Mouse (Mus musculus) adrenal gland, postnatal 25 days (tissue): ENCODE measurements around the gene Kcnj5. TPM values are rescaled to one million over a fixed set of nuclear protein-coding genes. Genes with fewer than 3 reads are reported as not detected.

Experiments used
- DNase-seq: peaks from one replicate; pipeline ENCODE4 v3.0.0; 2021; ENCODE audit warnings: mixed read lengths
- long read RNA-seq: library from polyadenylated mRNA; stranded (forward); transcript quantifications from one replicate; pipeline ENCODE4 v2.0.0, GENCODE M21; 2021
- total RNA-seq: library from RNA; stranded (reverse); gene quantifications from 2 replicates; pipeline ENCODE4 v1.2.3, GENCODE M21; 2021

The Kcnj5 gene
- 0.52 and 0.91 TPM in 2 replicates for total RNA-seq
- long read RNA-seq: 0 reads

DNA sequence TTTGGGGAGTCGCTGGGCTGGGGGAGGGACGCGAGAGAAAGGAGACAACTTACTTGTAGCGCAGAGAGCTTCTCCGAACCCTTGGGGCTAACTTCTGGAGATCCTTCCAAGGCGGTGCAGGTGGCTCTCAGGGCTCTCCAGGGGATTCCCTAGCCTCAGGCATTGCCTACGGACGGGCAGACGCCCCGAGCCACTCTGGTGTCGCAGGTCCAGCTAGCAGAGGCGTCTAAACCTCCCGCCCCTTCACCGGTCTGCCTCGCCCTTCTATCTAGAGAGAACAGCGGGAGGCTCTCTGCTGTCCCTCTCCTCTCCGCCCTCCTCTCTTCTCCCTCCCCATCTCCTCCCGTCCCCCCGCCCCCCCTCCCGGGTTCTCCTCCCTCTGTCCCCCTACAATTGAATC lies at the start of gene Kcnj5:
Kcnj5 (minus strand) TSS at position 300 of the 400 bp plus-strand sequence.
- DNase-seq: no peak

- DNase-seq: no peak
Measured at GRCm38 (mm10) chr9:32392716-32393115, 48.6 kb upstream of the Kcnj5 start.

DNA sequence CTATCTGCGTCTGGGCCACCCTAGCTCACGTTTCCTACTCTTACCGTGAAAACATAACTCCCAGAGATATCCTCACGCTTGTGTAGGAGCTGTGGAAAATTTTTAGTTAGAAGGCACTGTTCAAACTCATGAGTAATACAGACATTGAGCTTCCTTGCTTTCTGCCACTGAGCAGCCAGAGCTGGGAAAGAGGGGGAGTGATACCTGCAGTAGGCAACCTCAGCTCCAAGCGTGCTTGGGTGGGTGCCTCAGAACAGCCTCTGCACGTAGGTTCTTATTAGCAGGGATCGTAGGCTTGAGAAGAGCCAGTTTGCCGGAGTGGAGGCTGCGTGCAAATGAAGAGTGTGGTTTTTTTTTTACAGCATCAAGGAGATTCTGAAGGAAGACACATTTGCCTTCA lies 47.6 kb upstream of the Kcnj5 start:
- DNase-seq: no peak

GRCm38 (mm10) chr9:32391092-32391491 lies 46.9 kb upstream of the Kcnj5 start:
- no peak for DNase-seq

DNA sequence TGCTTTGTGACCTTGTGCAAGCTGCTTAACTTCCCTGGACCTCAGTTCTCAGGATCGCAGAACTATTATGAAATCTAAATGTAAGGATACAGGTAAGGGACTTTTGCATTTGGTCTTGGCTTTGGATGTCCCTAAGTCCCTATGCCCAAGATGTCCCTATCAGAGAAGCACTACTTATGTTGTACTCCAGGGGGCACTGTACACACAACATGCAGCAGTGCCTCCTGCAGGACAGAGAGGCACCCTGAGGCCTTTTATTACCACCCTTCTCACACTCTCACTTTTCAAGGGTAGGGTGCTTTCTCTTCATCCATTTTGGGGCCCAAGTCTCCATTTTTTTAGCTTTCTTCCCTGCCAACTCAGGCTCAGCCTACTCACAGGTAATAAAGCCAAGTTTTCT lies 44.0 kb upstream of the Kcnj5 start:
- no peak for DNase-seq

DNA sequence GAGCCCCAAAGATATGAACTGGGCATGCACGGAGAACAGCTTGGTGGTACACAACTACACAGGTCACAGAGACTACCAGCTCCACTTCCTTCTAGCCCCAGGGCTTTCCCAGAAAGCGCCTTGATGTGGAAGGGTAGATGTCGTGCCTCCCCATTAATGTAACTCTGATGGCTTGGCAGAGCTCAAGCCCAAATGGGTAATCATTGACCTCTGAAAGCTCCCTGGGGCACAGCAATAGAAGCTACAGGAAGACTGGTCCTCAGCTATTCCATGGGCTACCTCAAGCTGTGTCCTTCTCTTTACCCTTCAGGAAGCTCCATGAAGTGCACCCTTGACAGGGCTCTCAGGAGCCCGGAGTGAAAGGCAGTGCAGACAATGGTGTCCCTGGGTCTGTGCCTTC lies 40.8 kb upstream of the Kcnj5 start:
- no peak for DNase-seq

GRCm38 (mm10) chr9:32376863-32377590 lies 32.9 kb upstream of the Kcnj5 start:
- DNase-seq: no peak

GRCm38 (mm10) chr9:32376031-32376430 lies 31.9 kb upstream of the Kcnj5 start:
- no peak for DNase-seq

DNA sequence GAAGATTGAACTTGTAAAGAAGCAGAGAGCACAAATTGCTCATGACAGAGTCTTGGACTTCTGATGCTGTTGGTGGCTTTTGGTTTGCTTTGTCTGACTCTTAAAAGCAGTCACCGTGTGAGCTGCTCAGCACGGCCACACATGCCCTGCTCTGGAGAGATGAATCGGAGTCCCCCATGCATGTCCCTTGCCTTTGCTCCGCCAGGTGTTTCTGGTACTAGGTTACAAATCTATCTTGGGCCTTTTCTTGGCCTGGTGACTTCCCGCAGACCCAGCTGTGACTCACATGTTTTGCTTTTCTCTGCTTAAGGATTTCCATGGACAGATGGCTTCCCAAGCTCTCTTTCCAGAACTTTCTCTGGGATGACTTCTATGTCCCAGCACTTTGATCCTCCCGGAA lies 29.5 kb upstream of the Kcnj5 start:
- no peak for DNase-seq

DNA sequence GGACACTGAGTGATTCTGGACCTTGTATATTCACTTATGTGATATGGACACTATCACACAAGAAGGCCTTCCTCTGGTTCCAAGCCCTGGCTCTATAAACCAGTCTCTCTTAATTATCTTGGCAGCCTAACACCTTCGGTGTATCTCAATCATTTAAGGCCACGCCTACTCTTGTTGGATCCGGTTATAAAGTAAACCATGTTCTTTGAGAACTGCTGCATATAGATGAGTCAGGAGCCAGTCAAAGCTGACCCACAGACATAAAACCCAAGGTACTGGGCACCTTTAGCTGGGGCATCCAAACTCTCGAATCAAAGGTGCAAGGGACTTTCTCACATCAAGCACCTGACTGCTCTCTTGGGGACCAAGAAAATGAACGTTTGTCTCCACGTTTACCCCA lies 28.1 kb upstream of the Kcnj5 start, which contains the start of gene Kcnj1:
Kcnj1 (plus strand) TSS at position 292 of the 400 bp plus-strand sequence.
- DNase-seq: no peak

DNA sequence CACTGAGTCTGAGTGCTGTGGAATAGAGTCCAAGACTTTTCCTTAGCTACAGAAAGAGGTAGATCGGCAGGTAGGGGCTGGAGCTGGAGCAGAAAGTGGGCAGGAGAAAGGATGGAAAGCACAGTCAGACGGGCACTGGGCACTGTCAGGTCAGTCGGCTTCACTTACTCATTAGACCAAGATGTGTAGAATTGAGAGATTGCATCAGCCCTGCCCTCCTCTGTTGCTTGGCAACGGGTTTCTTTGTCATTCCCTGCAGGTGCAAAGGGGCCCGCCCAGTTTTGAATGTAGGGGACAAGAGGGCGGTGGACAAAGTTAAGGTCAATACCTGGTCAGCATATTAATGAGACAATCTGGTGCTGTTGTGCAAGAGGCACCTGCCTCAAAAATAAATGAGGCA lies 25.2 kb upstream of the Kcnj5 start:
- DNase-seq: no peak

GRCm38 (mm10) chr9:32368812-32369211 lies 24.7 kb upstream of the Kcnj5 start:
- DNase-seq: no peak

DNA sequence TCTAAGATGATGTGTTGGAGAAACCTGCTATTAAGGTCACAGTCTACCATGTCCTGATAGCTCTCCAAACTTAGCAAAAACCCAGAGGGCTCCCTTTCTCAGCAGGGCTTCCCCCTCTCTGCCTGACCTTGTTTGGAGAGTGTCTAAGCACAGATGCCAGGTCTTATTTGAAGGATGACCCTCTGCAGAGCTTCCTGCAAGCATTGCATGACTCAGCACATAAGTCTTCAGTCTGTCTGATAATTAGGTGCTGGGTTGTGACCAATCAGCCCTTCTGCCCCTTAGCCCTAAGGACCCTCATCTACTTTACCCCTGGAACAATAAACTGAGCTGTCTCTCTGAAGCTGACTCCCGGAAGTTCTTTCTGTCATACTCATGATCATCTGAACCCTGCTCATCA lies 16.6 kb upstream of the Kcnj5 start:
- no peak for DNase-seq

- peak; percentile 76 for DNase-seq
Measured at GRCm38 (mm10) chr9:32350332-32350731, 6.2 kb upstream of the Kcnj5 start.

DNA sequence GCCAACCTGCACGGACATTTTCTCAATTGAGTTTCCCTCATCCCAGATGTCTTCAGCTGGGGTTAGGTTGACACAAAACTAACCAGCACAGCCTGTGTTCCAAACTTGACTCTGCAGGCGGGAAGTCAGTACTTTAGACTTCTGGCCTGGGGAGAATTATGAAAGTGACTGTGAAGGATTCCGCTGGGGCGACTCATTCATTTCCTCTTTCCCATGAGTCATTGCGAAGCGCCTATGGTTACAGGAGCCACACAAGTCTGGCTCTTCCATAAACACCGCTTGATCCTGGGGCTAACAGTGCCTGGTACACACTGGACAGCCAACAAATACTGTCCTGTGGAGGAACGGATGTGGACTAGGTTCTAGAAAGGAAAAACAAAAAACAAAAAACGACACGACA lies 5.2 kb upstream of the Kcnj5 start:
- DNase-seq: no peak

DNA sequence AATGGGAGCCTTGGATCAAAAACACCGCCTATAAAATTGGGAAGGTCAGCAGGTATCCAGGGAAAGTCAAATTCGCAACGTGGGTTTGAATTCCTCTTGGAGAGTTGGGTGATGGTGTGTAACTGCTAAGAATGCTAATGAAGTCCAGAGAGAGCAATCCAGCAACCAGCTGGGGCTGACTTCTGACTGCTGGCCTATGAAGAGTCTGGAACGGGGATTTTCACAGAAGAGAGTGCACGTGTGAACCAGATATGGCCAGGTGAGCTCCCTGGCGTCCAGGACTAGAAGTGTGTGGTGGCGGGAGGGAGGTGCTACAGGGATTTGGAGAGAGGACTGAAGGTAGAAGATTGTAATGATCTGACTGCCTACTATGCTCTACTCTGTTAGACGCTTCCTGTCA lies 3.9 kb upstream of the Kcnj5 start:
- no peak for DNase-seq

- DNase-seq: no peak
Measured at GRCm38 (mm10) chr9:32344489-32344888, 339 bp upstream of the Kcnj5 start.

- DNase-seq: no peak
Measured at GRCm38 (mm10) chr9:32342929-32343328, 1.2 kb downstream of the Kcnj5 start.

DNA sequence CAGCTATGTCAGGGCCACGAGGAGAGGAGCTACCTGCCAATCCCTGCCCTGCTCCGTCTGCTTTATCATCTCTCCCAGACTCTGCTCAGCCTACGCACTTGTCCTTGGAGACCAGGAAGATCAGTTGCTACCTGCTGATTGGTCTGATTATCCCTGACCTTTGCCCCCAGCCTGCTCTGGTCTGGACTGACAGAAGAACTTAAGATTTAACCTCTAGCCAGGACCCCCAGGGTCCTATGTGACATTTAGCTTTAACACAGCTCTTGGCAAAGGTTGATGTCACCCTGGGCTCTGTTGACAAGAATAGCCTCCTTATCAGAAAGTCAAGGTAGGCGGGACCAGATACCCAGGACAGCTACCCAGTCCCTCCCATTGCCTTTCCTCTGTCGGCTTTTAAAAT lies 3.3 kb downstream of the Kcnj5 start:
- DNase-seq: no peak

DNA sequence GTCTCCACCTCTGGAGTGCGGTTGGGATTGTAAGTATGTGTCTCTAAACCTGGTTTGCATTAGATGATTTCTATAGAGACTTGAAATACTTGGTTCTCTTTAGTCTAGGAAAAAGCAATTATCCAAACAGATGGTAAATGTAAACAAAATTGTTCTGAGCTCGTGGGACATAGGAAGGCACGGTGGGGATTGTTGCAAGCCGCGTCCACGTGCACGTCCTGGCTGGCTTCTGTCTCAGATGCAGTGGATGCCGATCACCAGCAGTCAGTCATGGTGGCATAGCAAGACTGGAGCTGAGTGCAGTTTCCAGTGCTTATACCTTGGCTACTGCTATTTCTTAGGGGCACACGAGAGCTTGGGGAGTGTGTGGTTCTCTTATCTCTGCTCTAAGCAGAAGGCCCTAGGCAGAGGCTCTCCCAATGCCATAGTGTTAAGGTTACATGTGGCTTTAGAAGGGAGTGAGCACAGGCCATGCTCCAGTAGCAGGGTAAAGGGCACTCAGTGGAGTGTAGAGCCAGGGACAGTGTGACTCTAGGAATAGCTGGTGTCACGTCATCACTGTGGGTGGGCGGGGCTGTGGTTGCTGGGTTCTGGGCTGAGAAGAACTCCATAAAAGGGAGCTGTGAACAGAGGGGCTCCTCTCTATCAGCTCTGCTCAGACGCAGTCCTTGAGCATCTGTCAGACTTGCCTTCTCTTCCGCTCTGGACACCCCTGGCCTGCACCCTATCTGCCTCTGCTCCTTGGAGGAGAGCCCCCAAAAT lies 8.6 kb downstream of the Kcnj5 start:
- no peak for DNase-seq

DNA sequence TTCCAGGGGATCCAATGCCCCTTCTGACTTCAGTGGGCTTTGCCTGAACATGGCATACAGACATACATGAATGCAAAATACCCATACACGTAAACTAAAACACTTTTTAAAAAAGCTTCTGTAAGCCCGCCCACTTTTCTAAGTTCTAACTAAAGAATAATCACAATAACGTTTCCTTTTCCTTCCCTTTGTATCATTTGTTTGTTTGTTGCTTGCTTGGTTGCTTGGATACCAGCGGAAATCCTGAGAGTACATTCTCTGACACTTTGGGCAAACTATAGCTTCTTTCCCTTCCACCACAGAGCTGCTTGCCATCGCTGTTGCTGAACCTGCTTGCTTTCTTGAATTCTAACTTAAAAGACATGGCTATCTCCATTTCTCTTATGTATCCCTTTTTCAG lies 13.0 kb downstream of the Kcnj5 start:
- no peak for DNase-seq

DNA sequence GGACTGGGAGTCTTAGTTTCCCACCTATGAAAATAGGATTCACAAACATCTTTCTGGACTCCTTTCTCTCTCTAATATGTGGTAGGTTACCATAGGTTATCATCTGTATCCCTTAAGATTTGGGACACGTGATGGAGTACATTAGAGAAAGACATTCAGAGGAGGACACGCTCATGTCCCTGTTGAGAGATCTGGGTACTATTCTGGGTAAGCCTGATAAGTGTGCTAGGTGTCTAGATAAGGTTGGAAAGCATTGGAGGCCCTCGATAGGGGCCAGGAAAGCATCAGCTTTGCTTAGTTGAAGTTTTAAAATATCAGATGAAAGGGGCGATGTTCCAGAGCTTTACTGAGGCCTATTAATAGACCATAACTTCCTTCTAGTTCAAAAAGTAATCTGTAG lies 15.4 kb downstream of the Kcnj5 start:
- DNase-seq: no peak

DNA sequence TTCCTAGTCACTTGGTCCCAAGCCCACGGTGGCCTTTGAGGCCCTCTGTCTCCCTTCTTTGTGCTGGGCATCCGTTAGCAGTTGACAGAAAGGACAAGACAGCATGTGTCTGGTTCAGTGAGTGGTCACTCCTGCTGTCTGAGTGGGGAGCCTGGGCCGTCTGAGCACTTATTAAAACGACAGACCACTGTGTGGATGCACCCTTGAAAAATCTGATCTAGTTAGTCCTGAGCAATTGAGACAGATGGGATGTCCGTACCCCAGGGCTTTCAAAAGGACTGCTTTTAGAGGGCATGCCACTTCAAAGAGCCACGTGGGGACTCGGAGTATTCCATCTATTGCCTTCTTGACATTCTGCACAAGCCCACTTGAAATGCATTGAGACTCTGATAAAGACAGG lies 20.5 kb downstream of the Kcnj5 start:
- no peak for DNase-seq

- DNase-seq: no peak
Measured at GRCm38 (mm10) chr9:32320167-32320566, 24.0 kb downstream of the Kcnj5 start.
